Mouse (Mus musculus): ENCODE data around the gene Zfp583.

GRCm38 (mm10) chr7:6369460-6369859, 38.4 kb upstream of the Zfp583 start:
- TF ChIP-seq POLR2A (IDR thresholded peaks at IDR 0.05; ENCODE audit: low read depth, low read length) (no peak), CTCF (IDR thresholded peaks at IDR 0.05; ENCODE audit: extremely low read depth, insufficient read length, insufficient replicate concordance, low read depth, low read length) (no peak)
